Mouse (Mus musculus) spleen, adult 12 weeks (tissue): ENCODE data around the gene Fto.

Experiments
- DNase-seq: peaks from one replicate; pipeline ENCODE4 v3.0.0; 2022; ENCODE audit warnings: low spot score

Gene Fto

DNA sequence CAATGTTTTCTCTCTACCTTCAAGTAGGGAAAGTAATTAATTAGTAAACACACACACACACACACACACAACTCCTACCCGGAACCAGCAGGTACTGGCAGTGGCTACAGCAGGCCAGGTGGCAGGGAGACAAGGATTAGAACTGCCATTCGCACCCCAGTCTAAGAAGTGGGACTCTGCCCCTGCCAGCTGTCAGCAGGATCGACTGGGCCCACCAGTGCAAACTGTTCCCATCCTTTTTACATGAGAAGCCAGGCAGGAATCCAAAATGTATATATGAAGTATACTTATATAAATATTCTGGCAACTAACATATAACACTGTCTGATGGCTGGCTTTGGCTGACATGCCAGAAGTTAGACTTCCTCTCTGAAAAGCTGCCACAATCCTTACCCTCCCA, 250.0 kb downstream of the Fto start:
- no peak for DNase-seq

DNA sequence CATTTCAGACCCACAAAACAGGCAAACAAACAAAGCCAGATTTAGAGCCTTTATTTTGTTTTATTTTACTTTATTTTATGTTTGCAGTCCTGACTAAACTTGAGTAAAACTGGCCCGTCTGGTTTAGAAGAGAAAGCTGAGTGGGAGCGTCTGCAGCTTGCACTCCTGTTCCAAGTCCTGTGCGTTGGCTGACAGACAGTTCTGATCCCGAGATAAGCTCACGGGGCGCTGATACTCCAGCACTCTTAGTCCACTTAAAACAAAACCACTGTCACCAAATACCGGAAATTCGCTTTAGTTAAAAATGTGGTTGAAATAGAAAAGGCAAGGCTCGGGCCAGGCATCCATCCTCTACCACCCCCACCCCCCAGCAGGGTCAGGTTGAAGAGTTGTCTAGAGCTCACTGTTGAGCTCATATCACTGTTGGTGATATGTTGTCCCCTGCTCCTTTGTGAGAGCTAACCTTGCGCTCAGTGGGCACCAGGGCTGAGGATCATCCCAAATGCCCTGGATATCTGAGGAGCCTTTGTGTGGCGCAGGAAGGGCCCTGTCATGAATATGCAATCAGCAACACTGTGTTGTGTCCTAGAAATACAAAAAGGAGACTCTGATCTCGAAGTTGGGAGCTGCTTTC, 252.7 kb downstream of the Fto start:
- no peak for DNase-seq

DNA sequence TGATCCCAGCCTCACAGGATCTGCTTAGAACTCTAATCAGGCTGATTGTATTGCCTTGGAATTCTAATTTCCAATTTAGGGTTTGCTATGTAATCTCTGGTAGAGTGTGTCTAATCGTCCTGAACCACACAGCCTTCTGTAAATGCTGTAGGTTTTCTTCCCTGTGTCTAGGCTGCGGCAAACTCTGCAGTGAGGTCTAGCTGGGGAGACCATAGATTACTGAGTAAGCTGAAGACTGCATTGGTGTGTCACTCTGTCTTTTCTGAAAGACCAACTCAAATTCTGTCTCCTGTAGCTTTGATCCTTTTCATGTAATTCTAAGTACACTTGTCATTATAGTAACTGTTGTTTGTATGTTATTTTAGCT, 253.2 kb downstream of the Fto start:
- DNase-seq = no peak

DNA sequence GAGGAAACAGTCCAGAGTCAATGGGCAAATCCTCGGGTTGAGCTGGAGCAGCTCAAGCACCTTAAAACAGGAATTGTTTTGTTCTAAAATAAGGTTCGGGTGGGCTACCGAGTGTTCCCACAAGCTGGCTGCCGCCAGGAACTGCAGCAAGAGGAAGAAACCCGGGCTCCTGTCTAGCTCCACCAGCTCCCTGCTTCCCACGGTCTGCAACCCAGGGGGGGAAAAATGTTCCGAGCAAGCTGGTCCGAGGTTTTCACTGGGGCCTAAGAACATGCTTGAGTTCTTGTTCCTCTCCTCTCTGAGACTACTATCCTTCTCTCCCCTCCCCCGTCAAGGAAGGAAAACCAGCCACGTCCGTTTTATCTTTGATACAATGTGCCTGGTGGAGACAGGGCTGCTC, 256.5 kb downstream of the Fto start:
- no peak for DNase-seq

DNA sequence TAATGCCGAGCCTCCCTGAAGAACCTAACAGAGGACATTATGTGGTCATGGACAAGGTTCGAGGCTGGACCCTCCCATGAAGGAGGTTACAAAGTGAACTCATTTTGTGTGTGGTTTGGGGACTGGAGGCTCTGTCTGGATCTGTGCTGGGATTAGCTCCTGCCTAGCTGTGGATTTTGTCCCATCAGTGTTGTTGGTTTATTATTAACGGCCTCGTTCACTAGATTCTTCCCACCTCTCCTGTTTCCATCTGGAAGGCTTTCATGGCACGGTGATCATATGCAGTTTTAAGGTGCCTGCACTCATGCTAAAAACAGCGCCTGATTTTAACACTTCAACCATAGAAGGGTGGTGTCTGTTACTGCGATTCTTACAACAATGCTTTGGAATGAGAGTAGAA, 257.5 kb downstream of the Fto start:
- no peak for DNase-seq

DNA sequence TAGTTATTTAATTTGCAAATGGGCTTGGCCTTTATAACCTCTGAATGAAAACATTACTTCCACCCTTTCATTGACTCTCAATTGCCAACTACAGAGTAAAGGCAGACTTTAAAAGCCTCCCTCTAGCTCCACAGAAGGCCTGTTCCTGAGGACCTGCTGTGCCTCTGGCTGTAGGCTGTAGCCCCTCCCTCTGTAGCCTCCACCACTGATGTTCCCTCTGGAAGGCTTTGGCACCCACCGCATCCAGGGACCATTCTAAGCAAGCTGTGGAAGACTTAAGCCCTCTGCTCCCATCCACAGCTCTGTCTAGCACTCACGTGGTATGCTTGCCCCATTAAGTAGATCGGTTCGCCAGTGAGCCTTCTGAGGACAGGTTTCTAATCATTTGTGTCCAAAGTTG, 258.7 kb downstream of the Fto start:
- DNase-seq = no peak

DNA sequence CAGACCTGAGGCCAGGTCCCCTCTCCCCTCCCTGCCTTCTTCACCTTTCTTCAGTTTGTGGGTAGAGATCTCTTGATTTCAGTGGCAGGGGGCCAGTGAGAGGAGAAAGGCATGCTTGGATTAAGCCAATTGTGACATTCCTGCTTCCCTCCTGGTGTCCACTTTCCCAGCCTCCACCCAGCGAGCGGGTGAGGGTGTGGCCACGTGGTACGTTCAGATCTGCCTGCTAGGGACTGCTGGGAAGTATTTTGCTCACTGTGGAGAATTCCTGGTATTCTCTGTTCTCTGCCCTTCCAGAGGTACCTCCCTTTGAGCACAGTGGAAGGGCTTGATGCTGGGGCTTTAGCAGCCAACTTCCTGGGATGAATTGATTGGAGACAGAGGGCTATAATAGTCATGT, 259.3 kb downstream of the Fto start:
- DNase-seq = no peak

DNA sequence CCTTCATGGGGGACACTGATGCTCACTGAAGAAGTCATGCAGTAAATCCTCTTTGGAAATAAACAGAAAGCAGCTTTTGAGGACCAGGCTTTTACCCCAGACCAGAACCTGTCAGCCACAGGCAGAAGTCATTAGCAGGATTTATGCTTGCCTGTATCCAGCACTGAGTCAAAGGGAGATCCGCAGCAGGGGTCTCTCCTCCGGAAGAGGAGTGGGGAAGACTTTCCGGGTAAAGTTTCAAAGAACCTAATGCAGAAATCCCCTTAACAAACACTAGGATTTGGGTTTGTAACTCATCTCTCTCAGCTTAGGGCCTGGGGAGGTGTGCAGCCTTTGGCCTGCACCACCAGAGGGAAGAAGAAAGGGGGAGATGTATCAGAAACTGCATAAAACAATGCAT, 262.3 kb downstream of the Fto start:
- no peak for DNase-seq

DNA sequence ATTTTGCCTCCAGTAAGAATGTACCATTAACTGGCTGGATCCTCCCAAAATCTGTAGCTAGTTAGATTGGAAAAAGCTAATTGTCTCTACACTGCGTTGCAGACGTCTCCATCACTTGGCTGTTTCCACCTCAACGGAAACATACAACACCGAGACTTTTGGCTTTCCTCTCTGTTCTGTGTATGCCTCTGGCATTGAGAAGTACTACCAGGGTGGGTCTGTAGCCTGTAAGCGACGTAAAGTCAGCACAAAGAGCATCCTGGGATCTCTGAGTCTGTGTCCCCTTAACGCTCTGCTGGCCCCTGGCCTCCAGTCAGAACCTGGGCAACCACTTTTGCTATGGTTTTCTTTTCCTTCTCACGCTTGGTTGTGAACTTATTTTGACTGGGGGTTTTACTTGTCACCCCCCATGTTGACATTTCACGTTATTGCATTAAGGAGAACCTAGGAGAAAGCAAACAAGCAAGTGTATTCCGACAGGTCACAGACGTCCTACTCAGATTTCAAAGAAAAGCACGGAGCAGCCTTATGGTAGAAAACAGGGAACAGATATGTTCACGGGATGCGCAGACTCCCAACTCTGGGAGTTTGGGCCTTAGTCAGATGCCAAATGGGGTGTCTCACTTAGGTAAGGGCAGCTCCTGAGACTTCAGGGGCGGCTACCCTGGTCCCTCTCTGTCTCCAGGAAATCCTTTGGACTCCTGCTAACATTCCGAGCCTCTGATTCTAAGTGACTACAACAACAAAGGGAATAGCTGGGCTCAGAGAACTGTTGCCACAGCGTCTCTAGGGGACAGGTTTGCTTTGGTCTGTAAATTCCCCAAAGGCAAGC, 263.0 kb downstream of the Fto start:
- DNase-seq = no peak

DNA sequence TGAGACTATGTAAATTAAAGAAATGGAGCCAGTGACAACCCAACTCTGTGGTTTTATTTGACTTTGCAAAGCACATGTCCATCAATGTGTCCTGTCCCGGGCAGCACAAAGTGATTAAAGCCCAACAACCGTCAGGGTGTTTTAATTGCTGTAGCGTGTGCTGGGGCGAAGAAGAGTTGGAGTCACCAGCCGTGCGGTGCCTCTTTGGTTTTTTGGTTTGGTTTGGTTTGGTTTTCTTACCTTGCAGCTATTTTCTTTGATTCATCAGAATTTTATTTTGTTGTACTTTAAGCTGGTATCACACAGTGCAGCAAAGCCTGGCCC, 263.6 kb downstream of the Fto start:
- DNase-seq = no peak

DNA sequence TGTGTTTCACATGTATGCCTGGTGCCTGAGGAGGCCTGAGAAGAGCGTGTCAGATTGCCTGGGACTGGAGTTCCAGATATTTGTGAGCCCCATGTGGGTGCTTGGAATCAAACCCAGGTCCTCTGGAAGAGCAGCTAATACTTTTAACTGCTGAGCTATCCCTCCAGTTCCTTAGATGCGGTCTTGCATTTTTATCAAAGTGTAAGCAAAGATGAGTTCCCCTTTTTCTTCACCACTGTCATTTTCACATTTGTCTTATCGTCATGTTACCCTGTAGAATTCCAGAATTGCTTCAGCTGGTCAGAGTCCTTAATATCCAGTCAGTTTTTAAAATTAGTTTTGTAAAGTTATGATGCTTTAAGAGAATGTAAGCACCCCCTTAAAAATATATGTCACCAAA, 264.3 kb downstream of the Fto start:
- no peak for DNase-seq

DNA sequence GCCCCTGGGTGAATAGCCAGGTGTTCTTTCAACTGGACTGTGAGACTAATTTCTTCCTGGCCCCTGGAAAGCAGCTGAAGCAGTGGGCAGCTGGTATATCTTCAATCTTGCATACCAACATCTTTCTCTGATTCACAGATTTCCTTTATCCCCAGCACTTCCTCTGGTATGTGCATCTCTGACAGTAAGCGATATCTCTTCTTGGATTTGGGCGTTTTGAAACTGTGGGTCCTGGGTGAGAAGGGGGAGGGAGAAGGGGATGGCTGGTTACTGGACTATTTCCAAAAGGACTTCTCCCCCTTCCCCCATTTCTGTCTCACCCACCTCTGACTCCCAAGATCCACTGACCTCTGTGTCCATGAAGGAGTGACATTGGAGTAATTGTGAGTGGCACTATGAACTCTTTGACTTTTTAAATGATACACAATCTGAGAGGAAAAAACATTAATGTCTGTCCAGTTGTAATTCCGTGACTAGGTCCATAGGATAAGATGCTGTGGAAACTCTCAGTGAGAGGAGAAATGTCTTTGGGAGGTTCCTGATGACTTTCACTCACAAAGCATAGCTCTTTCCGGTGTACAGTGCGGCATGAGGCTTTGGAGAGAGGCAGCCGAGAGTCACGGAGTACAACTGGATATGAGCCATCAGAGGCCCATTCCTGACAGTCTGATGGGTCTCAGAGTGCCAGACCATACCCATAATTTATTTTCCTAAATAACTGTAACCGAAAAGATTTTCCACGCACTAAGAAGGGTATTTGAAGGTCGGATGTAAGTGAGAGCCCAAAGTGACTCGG, 271.5 kb downstream of the Fto start:
- DNase-seq = no peak

DNA sequence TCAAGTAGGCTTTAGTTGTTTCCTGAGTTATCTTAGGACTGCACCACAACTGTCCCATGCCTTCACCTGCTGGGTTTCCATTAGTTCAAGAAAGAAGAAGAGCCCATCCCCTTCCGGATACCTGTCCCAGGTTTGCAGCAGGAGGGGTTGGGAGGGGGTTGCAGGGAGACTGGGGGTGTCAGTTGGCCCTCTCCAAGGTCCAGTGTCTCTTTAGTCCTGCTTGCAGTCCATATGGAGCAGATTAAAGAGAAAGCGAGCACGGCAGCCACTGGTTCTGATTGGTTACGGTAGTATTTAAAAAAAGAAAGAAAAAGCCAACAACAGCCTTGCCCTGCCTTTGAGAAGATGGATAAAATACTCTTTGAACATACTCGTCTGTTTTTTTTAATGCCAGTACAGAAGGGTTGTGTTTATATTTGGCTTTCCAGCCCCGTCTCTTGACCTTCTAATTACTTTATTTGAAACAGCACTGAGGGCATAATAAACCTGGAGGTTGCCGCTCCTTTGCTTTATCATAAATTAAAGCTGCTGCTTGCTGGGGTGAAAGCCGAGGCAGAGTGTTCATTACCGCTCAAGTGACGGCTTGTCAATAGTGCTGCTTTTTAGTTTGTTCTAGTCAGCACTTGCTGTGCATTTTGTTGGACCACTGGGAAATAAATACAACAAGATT, 279.2 kb downstream of the Fto start:
- DNase-seq = no peak

DNA sequence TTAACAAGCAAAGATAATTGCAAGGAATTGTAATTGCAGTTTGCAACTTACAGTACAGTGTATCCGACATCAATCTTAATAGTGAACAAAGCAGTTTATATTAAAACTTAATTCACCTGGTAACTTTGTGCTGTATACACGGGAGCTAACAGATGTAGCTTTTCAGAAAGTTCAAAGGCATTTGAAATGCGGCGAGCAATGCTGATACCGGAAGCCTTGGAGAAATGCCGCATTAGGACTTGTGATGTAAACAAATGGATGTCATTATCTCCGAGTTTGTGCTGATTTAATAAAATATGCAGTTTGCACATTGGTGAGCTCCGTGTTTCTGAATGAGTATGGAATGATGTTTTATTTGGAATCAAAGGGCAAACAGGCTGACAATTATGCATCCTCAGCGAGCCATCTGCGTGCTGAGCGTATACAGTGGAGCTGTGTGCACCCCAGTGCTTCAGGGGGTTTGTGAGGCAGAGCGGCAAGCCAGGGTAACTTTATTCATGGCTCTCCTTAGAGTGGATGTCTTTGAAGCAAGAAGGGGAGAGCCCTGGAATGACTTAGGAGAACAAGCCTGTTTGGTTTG, 280.0 kb downstream of the Fto start:
- DNase-seq = no peak

DNA sequence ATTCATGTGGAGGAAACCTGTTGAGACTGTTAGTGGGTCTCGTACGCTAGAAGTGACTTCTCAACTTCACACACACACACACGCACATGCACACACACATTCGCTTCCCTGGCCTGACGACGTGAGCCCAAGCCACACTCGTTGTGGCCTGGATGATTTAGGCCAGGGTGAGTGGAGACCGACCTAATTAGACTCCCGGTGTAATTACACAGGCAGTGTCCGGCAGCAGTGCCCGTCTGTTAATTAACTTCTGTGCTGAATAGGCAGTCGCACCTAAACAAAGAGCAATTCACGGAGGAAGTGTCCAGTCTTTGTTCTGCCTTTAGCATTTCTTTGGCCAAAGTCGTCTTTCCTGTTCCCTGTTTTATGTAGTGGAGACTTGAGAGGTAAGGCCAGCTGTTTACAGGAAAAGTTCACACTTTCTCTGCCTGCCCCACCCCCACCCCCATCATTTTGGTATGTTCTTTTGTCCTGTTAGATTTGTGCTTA, 286.1 kb downstream of the Fto start:
- no peak for DNase-seq

DNA sequence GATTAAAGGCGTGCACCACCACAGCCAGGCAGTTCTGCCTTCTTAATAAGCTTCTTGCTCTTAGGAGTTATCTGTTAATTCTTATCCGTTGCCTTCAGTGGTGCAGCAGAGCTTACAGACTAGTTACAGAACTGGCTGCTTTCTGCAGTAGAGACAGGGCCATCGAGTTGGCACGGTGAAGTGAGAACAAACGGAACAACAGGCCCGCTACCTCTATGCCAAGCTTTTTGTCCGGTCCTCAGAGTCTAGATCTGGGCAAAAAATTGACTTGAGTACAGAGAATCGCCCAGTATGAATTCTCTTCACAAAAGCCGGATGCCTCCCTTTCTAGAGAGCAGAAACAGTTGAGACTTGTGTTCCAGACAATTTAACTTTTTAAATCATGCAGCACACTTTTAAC, 290.4 kb downstream of the Fto start:
- DNase-seq = no peak

DNA sequence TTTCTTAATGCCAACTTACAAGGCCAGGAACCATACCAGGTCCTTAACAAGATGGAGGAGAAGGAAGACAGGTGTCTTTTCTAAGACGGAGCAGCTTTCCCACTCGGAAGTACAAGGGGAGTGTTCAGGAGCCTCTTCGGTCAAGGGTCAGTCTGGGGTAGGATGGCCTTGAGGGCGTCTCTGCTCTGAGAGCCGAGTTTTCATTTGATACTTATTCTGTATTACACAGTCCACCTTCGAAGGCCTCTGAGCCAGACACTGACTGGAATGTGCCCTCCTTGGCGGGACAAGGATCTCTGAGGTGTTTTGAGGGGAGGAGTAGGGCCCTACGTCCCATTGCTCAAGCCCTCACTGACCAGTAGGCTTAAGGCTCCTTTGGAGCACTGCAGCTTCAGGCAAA, 292.6 kb downstream of the Fto start:
- no peak for DNase-seq

DNA sequence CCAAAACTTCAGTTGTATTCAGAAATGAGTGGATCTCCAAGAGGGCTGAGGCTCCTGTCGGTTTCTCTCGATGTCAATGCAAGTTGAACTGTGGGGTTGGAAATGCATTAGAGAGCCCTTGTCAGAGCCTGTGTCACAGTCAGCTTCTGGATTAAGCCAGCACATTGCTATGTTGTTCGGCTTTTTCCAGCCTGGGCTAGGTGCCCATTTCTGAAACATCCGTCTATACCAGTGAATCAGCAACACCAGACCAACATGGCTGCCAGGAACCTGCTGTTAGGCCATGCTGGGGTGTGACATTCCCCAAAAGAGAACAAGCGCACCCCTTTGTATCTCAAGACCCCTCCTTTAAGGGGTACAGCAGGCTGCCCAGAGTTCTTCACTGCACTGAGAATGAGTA, 293.8 kb downstream of the Fto start:
- no peak for DNase-seq

DNA sequence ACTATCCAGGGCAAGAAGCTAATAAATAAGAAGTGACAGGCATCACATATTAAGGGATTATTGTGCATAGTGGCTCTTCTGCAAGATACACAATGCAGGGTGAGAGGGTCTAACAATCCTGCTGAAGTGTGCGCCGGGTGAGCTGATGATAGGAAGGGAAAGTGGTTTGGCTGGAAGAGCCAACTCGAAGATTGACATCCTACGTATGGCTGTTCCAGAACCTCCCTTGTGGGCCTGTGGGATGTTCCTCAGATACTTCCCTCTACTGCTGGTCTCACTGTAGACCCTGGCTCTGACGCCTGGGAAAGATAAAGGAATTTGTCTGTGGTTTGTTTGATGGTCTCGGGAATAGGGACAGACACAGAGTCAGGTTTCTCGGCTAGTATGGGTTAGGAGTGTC, 297.9 kb downstream of the Fto start:
- no peak for DNase-seq

DNA sequence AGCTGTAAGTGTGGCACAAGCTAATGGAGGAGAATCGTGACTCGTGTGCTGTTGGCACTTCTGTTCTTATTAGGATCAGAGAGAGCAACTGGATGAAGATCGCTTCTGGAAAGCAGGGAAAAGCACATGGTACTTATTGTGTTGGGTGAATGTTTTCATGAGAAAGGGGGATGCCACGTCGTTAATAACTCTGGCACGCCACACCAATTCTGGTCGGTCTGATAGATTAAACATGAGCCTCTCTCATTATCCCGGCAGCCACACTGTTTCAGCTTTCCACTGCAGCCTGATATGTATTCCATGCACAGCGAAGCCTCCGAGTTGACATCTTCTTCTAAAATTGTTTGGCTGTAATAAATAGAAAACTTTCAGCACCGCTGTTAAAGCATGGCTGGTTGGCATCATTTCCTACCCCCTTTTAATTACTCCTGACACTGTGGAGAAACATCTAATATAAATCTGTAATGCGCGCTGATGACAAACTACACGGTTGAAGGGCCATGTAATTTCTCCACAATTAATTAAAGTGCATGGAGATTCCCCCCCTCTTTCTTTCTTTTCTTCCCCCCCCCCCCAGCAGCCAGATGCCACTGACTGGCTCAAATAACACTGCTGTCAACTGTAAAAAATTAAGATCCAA, 298.5 kb downstream of the Fto start:
- DNase-seq = no peak

DNA sequence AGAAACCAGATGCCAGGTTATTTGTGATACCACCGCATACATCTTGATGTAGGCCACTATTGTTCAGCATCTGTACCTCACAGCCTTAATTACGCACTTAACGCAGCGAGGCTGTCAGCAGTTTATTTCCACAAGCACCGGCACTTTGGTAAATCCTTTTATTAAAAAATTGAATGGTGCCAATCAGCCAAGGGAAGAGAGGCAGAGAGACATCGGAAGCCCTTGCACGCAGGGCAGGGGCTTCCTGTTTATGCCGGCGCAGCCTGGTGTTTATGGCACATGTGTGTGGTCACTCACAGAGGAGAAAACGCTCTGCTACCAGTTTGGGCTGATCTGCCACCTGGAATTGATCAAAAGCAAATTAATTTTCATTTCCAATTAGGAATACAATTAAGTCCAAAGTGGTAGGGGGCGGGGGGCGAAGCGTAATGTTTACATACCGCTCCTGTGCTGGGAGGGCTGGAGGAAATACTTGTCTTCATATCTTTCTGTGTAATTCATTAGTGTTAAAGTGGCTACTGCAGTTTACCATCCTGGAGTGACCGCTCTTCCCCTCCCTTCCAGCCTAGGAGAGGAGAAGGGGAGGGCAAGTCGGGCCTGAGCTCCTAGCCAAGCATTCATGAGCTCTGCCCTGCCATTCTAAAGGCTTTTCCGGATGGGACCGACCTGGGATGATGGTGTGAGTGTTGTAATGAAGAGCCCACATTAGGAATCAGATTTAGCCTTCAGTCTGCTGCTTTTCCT, 299.2 kb downstream of the Fto start:
- DNase-seq = no peak
